Mouse (Mus musculus): ENCODE measurements around the gene C3ar1.

- TF ChIP-seq POU5F1 (IDR thresholded peaks at IDR 0.05; ENCODE audit: borderline replicate concordance, low read length) (no peak), CTCF (conservative IDR thresholded peaks at IDR 0.05; ENCODE audit: low read length) (no peak), NANOG (IDR thresholded peaks at IDR 0.05; ENCODE audit: borderline replicate concordance, low read length) (no peak)
These were observed 45.8 kb downstream of the C3ar1 start for GRCm38 (mm10) chr6:122810022-122810614.

Measured in E14TG2a.4 (cell line).